Mouse (Mus musculus): ENCODE results near the gene Zfp408. TPM values are rescaled to one million over a fixed set of nuclear protein-coding genes. Genes with fewer than 3 reads are reported as not detected.
"Not testable (repeated sequence)": the region's sequence is repeated elsewhere in the genome, so short reads cannot be mapped to it uniquely, and the experiment has no call there.

Gene Zfp408
- total and polyA plus RNA-seq, 3 experiments: 8.0 to 18.9 (median 9.6) TPM

- DNase-seq: no peak
Observed at GRCm38 (mm10) chr2:91651458-91652258, 2.1 kb upstream of the Zfp408 start.

DNA sequence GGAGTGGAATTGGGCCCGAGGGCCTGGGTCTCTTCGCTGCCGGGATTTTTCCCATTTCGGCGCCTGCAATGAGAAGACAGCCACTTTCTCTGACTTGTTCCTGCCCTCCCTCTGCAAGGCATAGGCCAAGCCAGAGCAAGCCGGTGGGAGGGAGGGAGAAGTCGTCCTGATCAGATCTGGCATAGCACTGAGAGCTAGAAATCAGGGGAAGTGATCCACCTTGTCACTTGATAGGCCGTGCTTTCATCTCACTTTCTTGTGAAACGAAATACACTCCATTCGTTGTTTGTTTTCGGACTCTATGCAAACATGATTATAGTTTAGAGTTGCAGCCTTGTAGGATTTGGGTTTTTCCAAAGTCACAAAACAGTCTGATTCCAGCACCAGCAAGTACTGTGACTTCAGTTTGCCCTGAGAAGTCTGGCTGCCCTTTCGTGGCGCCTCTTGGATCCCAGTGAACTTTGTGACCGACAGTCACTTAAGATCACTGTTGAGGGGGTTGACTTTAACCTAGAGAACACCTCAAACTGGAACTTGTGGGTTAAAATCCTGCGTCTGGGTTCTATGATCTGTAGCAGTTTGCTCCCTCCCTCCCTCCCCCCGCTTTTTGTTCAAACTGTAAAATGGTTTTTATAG lies 887 bp upstream of the Zfp408 start:
- DNase-seq: no peak

DNA sequence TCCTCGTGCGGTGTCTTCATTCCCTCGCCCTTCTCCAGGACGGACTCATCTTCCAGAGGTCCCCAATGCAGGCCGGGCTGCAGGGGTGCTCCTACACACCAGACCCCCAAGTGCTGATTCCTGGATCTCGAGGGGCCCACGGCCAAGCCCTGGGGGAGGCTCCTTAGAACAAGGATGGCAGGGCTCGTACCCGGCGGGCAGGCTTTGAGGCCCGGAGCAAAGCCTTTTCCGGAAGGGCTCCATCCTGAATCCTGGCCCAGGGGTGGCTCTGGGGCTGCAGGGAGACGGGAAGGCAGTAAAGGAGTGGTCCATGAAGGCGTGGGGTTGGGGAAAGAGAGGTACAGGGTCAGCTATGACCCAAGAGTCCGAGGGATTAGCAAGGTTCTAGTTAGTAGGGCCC lies 439 bp downstream of the Zfp408 start:
- no peak for DNase-seq

- DNase-seq: no peak
Observed at GRCm38 (mm10) chr2:91646733-91647132, 2.9 kb downstream of the Zfp408 start.

DNA sequence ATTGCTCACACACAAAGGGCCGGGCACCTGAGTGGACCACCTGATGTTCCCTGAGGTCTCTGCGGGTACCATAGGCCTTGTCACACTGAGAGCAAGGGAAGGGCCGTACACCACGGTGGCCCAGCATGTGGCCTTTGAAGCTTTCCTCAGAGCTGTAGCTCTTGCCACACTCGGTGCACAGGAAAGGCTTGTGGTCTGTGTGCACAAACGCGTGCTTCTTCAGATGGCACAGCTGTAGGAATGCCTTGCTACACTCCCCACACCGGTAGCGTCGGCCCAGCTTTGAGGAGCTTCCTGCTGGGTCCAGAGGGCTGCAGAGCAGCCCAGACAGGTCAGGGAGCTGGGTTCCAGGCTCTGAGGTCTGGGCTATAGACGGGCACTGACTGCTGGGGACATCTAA lies 3.8 kb downstream of the Zfp408 start:
- DNase-seq: no peak

GRCm38 (mm10) chr2:91645354-91645753 lies 4.2 kb downstream of the Zfp408 start:
- no peak for DNase-seq

- no peak for DNase-seq
Observed at GRCm38 (mm10) chr2:91644021-91644420, 5.6 kb downstream of the Zfp408 start.

DNA sequence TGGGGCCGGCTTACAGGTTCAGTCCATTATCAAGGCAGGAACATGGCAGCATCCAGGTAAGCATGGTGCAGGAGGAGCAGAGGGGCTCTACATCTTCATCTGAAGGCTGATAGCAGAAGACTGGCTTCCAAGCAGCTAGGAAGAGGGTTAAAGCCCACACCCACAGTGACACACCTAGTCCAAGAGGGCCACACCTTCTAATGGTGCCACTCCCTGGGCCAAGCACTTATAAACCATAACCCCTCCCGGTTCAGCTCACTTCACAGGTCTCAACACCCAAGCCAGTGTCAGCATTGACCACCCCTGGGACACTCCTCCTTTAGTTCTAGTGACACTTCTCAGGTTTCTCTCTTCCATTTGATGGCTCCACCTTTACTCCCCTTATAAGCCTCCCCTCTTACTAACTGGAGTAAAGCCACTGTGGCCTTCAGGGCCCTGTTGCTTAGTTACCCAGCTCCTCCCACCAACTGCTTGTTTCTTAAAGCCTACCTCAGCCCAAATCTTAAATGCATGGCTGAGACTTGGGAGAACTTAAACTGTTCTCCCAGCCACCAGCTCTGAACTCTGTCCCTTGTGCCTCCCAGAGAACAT lies 6.7 kb downstream of the Zfp408 start:
- no peak for DNase-seq

- DNase-seq: no peak
Observed at GRCm38 (mm10) chr2:91638931-91639330, 10.7 kb downstream of the Zfp408 start.

- DNase-seq: no peak
Observed at GRCm38 (mm10) chr2:91636727-91637338, 12.8 kb downstream of the Zfp408 start.

- no peak for DNase-seq
Observed at GRCm38 (mm10) chr2:91636229-91636628, 13.4 kb downstream of the Zfp408 start, which contains the start of gene F2. Gene F2, minus strand, starts transcription at chr2:91636414.

DNA sequence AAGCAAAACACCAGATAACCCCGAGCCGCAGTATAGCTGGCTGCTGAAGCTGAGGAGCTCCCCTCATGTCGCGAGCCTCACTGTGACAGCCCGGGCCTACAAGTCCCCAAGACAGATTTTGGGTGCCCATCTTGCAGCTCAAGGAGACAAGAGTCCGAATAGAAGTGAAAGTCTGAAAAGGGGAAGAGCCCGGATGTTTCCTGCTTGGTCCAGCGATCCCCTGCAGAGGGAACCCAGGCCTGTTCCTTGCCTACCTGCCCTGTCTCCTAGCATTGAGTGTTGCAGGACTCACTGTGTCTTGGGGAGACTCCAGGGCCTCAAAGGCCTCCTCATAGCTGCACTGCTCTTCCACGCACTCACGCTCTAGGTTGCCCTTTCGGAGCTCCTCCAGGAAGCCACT lies 14.1 kb downstream of the Zfp408 start:
- no peak for DNase-seq

- no peak for DNase-seq
Observed at GRCm38 (mm10) chr2:91634841-91635240, 14.8 kb downstream of the Zfp408 start.

- DNase-seq: no peak
Observed at GRCm38 (mm10) chr2:91633334-91633977, 16.1 kb downstream of the Zfp408 start.

- DNase-seq: no peak
Observed at GRCm38 (mm10) chr2:91632316-91632715, 17.3 kb downstream of the Zfp408 start.

- DNase-seq: peak; percentile 56
Observed at GRCm38 (mm10) chr2:91631826-91632225, 17.8 kb downstream of the Zfp408 start.

GRCm38 (mm10) chr2:91630384-91630783 lies 19.2 kb downstream of the Zfp408 start:
- peak; percentile 45 for DNase-seq

- peak; percentile 49 for DNase-seq
Observed at GRCm38 (mm10) chr2:91629682-91630081, 19.9 kb downstream of the Zfp408 start.

DNA sequence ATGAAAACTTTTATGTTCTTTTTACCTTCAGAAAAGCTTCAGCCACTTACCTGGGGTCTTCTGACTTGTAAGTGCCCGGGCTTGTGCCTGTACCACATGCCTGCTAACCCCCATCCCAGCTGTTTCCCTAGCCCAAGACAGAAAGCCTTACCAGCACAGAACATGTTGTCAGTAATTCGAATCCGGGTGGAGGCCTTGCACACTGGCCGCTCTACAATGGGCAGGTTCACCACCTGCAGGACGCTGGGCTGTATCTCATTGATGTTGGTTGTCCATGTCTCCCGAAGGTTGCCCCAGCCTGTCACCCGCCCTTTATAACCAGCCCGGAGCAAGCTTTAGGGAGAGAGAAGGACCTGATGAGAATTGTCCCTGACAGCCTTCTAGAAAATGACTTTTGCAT lies 21.4 kb downstream of the Zfp408 start:
- DNase-seq: no peak

- no peak for DNase-seq
Observed at GRCm38 (mm10) chr2:91627486-91627885, 22.1 kb downstream of the Zfp408 start.

- DNase-seq: not testable (repeated sequence)
Observed at GRCm38 (mm10) chr2:91623366-91623765, 26.2 kb downstream of the Zfp408 start.

DNA sequence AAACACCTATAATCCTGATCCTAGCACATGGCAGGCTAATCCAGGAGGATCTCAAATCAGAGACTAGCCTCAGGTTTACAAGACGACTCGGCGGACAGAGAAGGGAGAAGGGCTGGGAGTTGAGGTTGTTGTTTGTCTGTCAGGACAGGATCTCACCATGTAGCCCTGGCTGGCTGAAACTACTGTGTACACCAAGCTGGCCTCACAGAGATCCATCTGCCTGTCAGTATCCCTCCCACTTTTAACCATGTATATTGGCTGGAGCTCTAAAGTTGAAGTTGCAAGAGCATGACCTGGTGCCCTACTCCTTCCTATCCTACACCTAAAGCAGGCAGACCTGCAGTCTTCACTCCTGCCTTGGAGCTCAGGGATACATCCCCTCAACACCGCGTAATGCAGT lies 27.2 kb downstream of the Zfp408 start:
- DNase-seq: no peak
